Mouse (Mus musculus) lung, adult 2 months (tissue): ENCODE measurements around the gene Exoc3.

Source experiments
- CTCF ChIP-seq: fragments of 200-500 bp; IDR thresholded peaks from 2 replicates; pipeline ENCODE4 v1.5.1; 2011; ENCODE audit warnings: mild to moderate bottlenecking, low read length, control low read depth; ENCODE audit not compliant: insufficient read depth
- POLR2A ChIP-seq: fragments of 200-500 bp; IDR thresholded peaks from 2 replicates; pipeline ENCODE4 v1.6.1; 2011; ENCODE audit warnings: low read depth, mild to moderate bottlenecking, control low read depth, low read length, borderline replicate concordance; ENCODE audit errors: extremely low read depth

DNA sequence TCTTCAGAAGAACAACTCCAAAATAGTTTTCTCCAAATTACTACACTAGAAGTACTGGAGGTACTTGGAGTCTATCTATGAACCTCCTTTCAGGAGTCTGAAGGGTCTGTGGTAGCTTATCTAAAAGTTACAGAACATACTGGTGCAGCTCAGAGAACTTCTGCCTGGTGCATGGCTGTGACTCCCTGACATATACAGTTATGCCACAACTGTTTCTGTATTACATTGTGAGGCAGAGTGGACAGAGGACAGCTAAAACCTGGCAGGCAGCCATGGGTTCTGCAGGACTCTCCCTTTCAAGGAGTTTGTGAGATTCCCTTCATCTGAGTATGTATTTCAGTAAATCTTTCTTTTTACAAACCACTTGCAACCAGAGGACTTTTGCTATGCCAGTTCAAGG is 38.0 kb upstream of the Exoc3 start:
- TF ChIP-seq CTCF (no peak), POLR2A (no peak)
